Mouse (Mus musculus): Measurements from ENCODE around the gene Gpat3.

The Gpat3 gene

DNA sequence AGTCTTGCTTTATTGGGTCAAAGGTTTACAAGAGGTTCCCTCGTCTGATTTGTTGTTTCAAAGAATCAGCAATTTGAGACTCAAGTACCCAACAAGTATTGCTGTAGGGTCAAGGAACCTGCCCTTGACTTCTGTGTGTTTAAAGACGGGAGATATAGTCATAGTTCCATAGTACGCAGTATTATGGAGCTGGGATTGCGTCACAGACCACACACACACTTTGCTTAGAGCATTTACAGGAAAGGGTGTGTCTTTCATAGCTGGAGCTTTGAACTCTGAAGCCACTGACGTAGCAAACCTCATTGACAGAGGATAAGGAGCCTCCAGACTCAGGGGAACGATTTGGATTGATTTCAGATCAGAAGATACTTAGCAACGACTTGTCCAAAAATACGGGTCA lies 70.9 kb downstream of the Gpat3 start:
- no peak for DNase-seq (ENCODE audit: low spot score in 2 of 2)

DNA sequence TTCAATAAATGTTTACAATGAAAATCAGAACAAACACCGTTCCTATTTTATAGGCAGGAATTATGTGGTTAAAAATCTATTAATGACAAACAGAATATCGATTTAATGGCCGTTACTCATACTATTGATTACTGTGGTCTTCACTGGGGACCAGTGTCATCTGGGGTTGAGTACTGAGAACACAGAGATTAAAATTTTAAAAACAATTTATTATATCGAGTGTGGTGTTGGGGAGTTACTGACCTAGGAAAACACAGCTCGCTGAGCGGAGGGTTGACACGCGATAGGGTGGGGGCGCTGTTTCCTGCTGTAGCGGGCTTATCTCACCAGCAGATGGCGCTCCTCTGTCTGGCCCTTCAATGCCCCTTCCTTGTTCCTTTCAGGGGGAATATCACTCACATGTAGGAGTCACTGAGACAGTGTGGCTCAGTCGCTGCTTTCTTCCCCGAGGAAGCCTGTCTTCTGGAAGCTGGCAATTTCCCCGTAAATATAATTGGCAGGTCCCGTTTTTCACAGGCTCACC lies 71.8 kb downstream of the Gpat3 start:
- DNase-seq (ENCODE audit: low spot score in 2 of 2) = peak; percentile 36 to 73

DNA sequence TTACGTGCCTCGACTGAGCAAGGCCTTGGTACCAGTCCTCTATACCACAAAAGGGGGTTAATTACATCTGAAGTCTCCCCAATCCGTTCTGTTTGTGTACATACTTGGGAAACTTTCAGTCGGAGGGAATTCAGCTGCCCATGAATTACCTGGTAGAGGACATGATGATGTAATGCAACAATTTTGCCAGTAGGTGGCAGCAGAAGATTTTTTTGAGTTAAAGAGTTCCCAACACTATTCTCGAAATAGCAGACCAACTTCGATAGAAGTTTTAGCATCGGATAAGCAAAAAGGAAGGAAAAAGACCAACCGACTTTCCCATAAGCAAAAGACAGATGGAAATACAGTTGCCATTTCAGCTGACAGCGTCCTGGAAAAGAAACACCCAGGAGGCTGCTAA lies 73.6 kb downstream of the Gpat3 start:
- no peak for DNase-seq (ENCODE audit: low spot score in 2 of 2)

DNA sequence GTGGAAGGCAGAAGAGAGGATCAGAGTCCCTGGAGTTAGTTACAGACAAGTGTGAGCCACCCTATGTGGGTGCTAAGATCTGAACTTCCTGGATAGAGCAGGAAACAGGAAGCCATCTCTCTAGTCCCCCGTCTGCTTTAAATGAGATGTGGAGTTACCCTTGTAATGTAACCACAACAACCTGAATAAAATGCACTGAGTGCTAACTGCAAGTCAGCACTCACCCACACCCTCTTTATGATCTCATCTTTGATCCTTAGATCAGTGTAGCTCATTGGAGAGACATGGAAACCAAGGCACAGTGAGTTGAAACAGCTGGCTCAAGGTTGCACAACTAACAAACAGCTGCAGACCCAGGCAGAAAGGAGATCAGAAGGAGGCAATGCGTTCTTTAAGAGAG lies 84.2 kb downstream of the Gpat3 start:
- DNase-seq (ENCODE audit: low spot score in 2 of 2) = no peak

DNA sequence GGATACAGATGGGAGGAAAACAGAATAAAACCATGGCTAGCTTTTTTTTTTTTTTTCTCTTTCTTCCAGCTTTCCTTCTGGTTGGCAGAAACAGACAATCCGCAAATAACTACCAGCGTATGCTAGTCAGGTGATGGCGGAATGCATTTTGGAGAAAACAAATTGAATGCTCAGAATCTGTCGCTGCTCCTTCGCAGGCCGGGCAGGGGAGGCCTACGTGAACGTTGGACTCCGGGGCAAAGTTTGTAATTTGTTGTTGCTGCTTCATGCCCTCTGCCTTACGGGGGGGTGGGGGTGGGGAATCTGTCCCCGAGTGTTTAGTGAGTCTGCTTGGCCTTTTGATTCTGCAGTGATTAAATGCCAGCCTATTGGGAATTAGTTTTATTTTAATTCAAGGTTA lies 98.2 kb downstream of the Gpat3 start:
- no peak for DNase-seq (ENCODE audit: low spot score in 2 of 2)

- no peak for DNase-seq (ENCODE audit: low spot score in 2 of 2)
Measured at GRCm38 (mm10) chr5:100945336-100945735, 99.8 kb downstream of the Gpat3 start.
